Mouse (Mus musculus) central nervous system, embryonic 11.5 days (tissue): ENCODE results near the gene Tcaf1. TPM values are rescaled to one million over a fixed set of nuclear protein-coding genes. Genes with fewer than 3 reads are reported as not detected.

Source experiments
- polyA plus RNA-seq: library from polyadenylated mRNA; depleted of rRNA; stranded (reverse); fragments of >200 nt; gene quantifications from 2 replicates; pipeline ENCODE4 v1.2.3, GENCODE M21; 2012; rRNA removed

The Tcaf1 gene
- 85.2 and 88.9 TPM in 2 replicates for polyA plus RNA-seq

DNA sequence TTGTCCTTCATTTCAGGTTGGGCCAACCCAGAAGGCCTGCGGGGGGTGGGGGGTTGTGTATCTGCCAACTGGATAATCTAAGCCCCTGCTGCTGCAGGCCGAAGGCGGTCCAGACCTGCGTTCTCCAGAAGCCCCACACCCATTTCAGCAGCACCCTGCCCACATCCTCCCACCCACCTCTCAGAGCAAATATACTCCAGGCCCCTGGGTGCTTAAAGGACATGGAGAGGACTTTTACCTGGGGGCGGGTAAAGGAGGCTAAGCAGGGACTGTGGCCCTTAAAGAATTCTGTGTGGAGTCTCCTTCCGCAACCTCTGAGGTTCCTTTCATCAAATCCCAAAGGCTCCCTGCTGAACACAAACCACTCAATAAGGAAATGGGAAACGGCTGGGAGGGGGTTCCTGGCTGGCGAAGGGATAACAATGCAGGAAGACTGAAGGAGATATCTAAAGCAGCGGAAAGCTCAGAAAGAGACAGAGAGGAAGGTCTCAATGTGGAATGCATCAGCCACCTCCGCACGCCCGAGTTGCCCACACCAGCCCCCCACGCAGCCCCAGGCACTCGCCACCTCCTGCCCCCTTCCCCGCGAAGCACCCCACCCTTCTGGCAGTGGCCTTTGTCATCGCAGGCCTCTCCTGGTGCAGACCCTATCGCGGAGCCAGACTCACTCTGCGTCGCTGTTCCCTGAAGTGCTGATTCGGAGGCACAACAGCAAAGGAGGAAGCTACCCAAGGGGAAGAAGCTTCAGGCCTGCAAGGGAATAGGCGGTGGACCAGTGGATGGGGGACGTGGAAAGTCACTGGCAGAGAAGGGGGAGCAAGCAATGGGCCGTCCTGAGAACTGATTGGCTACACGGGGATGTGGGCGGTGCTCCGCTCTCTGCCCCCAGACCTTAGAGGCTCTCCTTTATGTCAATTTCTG is at the start of gene Tcaf1:
Gene Tcaf1 (minus strand): TSS at position 798 of the 921 bp plus-strand sequence.

DNA sequence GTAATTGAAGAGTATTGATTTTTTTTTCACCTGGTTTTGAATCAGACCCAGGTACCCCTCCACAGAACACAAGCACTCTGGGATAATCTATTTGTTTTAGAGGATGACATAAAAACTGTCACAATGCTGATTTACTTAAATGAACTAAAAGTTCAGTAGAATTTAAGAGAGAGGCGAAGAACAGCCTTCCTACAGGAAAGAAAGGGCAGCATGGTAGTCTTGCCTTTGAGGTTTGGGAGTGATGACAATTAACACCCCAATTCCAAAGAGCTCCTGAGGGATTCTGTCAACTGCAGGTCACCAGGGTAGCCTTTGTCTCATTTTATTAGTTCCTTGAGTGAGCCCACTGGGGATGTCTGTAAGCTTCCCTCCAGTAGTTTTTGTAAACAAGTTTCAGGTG is 46.2 kb upstream of the Tcaf1 start, which contains the start of gene Olfr38:
Gene Olfr38 (plus strand): TSS at position 301 of the 400 bp plus-strand sequence.

DNA sequence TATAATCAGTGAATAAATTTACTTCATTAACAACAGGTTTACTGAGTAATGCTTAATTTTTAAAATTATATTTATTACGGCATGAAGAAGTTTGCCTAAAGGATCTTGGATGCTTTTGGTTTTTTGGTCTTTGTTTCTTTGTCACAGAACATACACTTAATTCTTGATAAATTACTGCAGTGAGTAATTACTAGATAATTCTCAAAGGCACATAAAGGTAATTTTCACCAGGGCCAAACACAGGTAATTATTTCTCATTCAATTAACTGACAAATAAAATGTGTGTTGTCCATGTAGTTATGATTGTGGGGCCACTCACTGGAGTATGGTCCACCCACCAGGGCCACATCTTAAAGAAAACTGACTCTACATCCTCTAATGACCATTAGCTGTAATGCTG is 29.2 kb upstream of the Tcaf1 start, which contains the start of gene Olfr453:
Gene Olfr453 (plus strand): TSS at position 301 of the 400 bp plus-strand sequence.

DNA sequence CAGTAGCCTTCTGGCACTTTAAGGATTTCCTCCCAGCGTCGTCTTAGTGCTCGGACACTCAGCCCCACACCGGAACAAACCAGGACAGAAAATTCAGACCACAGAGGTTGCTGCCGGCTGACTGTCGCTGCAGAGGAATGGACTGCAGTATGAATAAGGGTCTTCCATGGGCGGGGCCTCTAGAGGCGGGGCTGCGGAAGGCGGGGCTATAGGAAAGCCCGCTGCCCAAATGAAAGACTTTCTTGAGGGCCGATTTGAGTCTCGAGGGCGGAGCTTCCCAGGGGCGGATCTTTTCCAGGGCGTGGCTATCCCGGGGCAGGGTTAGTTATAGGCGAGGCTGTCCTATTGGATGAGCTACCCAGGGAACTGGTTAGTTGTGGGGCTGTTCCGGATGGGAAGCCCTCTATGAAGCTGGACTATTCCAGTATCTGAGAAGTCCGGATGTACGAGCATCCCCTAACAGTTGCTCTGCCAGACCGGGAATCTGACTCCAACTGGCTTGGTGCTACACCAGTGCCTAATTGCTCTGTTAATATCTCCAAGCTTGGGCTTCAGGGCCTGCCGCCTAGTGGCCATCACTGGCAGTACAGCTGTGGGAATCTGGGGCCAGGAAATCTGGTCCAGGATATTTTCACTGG is 64.9 kb downstream of the Tcaf1 start, which contains the start of gene Tcaf2:
Gene Tcaf2 (minus strand): TSS at position 343 of the 638 bp plus-strand sequence.

Other genes with a start within 250 kb of the Tcaf1 start
- gene Olfr458, start 244.9 kb downstream of the Tcaf1 start, polyA plus RNA-seq, result not detected in 2 replicates
- gene Olfr457, start 233.8 kb downstream of the Tcaf1 start, polyA plus RNA-seq, result not detected in 2 replicates
- gene Olfr456, start 222.9 kb downstream of the Tcaf1 start, polyA plus RNA-seq, result not detected in 2 replicates
- gene Olfr455, start 162.5 kb downstream of the Tcaf1 start, polyA plus RNA-seq, result not detected in 2 replicates
- gene Tcaf3, start 112.4 kb downstream of the Tcaf1 start, polyA plus RNA-seq, result not detected in 2 replicates
- 2.9 and 3.8 TPM in 2 replicates for gene Tcaf2, start 64.8 kb downstream of the Tcaf1 start, polyA plus RNA-seq
- gene Olfr453, start 29.3 kb upstream of the Tcaf1 start, polyA plus RNA-seq, result not detected in 2 replicates
- gene Olfr38, start 46.3 kb upstream of the Tcaf1 start, polyA plus RNA-seq, result not detected in 2 replicates
- not detected in 2 replicates for gene Olfr452, start 75.0 kb upstream of the Tcaf1 start, polyA plus RNA-seq
- not detected in 2 replicates for gene Olfr450, start 101.9 kb upstream of the Tcaf1 start, polyA plus RNA-seq
- gene Olfr449, start 124.3 kb upstream of the Tcaf1 start, polyA plus RNA-seq, result not detected in 2 replicates
- not detected in 2 replicates for gene Olfr448, start 180.4 kb upstream of the Tcaf1 start, polyA plus RNA-seq
- not detected in 2 replicates for gene Olfr447, start 198.8 kb upstream of the Tcaf1 start, polyA plus RNA-seq
- not detected in 2 replicates for gene Olfr446, start 211.3 kb upstream of the Tcaf1 start, polyA plus RNA-seq
- gene Olfr444, start 239.0 kb upstream of the Tcaf1 start, polyA plus RNA-seq, result not detected in 2 replicates